Mouse (Mus musculus): Measurements from ENCODE around the gene Rbm20.
"Not testable (repeated sequence)": the region's sequence is repeated elsewhere in the genome, so short reads cannot be mapped to it uniquely, and the experiment has no call there.

Rbm20 gene

GRCm38 (mm10) chr19:53793994-53794890 is 117.1 kb downstream of the Rbm20 start:
- DNase-seq = no peak

GRCm38 (mm10) chr19:53794996-53795395 is 117.9 kb downstream of the Rbm20 start:
- DNase-seq = no peak

- DNase-seq = no peak
These were observed 118.9 kb downstream of the Rbm20 start for GRCm38 (mm10) chr19:53796020-53796419.

- DNase-seq = no peak
These were observed 120.7 kb downstream of the Rbm20 start for GRCm38 (mm10) chr19:53797770-53798169.

- DNase-seq = no peak
These were observed 122.8 kb downstream of the Rbm20 start for GRCm38 (mm10) chr19:53799885-53800284.

- no peak for DNase-seq
These were observed 123.4 kb downstream of the Rbm20 start for GRCm38 (mm10) chr19:53800365-53800999.

- no peak for DNase-seq
These were observed 124.3 kb downstream of the Rbm20 start for GRCm38 (mm10) chr19:53801380-53801779.

GRCm38 (mm10) chr19:53801789-53802683 is 124.9 kb downstream of the Rbm20 start:
- DNase-seq = no peak

- DNase-seq = no peak
These were observed 126.8 kb downstream of the Rbm20 start for GRCm38 (mm10) chr19:53803954-53804353.

GRCm38 (mm10) chr19:53805063-53805462 is 128.0 kb downstream of the Rbm20 start:
- DNase-seq = no peak

- DNase-seq = no peak
These were observed 129.0 kb downstream of the Rbm20 start for GRCm38 (mm10) chr19:53806126-53806525.

GRCm38 (mm10) chr19:53806526-53807275 is 129.6 kb downstream of the Rbm20 start:
- not testable (repeated sequence) for DNase-seq

GRCm38 (mm10) chr19:53807276-53807801 is 130.2 kb downstream of the Rbm20 start:
- DNase-seq = no peak

GRCm38 (mm10) chr19:53808041-53808777 is 131.1 kb downstream of the Rbm20 start:
- DNase-seq = no peak

GRCm38 (mm10) chr19:53809185-53809861 is 132.2 kb downstream of the Rbm20 start:
- DNase-seq = no peak

- DNase-seq = no peak
These were observed 132.9 kb downstream of the Rbm20 start for GRCm38 (mm10) chr19:53810024-53810423.

- no peak for DNase-seq
These were observed 133.5 kb downstream of the Rbm20 start for GRCm38 (mm10) chr19:53810584-53810983.

GRCm38 (mm10) chr19:53813576-53813975 is 136.5 kb downstream of the Rbm20 start:
- DNase-seq = no peak

- DNase-seq = no peak
These were observed 138.6 kb downstream of the Rbm20 start for GRCm38 (mm10) chr19:53815714-53816113.

GRCm38 (mm10) chr19:53816242-53816641 is 139.1 kb downstream of the Rbm20 start:
- no peak for DNase-seq

GRCm38 (mm10) chr19:53819299-53819698 is 142.2 kb downstream of the Rbm20 start:
- DNase-seq = no peak

Measured in cerebellum, adult 9-10 months (tissue).